Mouse (Mus musculus) liver, embryonic 14.5 days (tissue): ENCODE results near the gene Cdh23. TPM values are rescaled to one million over a fixed set of nuclear protein-coding genes. Genes with fewer than 3 reads are reported as not detected.

Source experiments
- ATAC-seq: fragments of 200-750 bp; cut with Nextera tagmentation; 2 replicates; pipeline ENCODE4 v1.8.0; 2017; ENCODE audit warnings: moderate number of reproducible peaks, mild to moderate bottlenecking, moderate library complexity; ENCODE audit not compliant: insufficient read depth
- DNase-seq, 3 experiments: peaks; one replicate each; pipeline ENCODE4 v3.0.0-alpha.2; 2012 to 2013; ENCODE audit warnings: low read depth in 3 of 3, low spot score in 3 of 3
- H3K27ac ChIP-seq: fragments of 300-500 bp; sonication (generic); 2 replicates; pipeline ENCODE4 v1.5.1; 2014; ENCODE audit warnings: moderate library complexity, mild to moderate bottlenecking, control low read depth, inconsistent platforms
- H3K27me3 ChIP-seq: fragments of 300-500 bp; sonication (generic); 2 replicates; pipeline ENCODE4 v1.6.1; 2014; ENCODE audit warnings: mild to moderate bottlenecking, low read length, moderate library complexity; ENCODE audit not compliant: control insufficient read depth, insufficient read depth
- H3K36me3 ChIP-seq: fragments of 300-500 bp; sonication (generic); replicated peaks from 2 replicates; pipeline ENCODE4 v1.6.1; 2014; ENCODE audit warnings: low read depth; ENCODE audit not compliant: control insufficient read depth, insufficient read depth
- H3K4me1 ChIP-seq, 2 experiments: fragments of 200-500 bp in 1 of 2; fragments of 300-500 bp in 1 of 2; sonication (generic) in 1 of 2; replicated peaks; 2 replicates each; pipeline ENCODE4 v1.6.1; 2012 to 2014; ENCODE audit warnings: antibody characterized with exemption in 1 of 2, inconsistent platforms in 1 of 2, low read length in 1 of 2; ENCODE audit not compliant: control insufficient read depth in 2 of 2, insufficient read depth in 2 of 2
- H3K4me2 ChIP-seq: fragments of 300-500 bp; sonication (generic); 2 replicates; pipeline ENCODE4 v1.6.1; 2014; ENCODE audit warnings: low read depth, mild to moderate bottlenecking, control low read depth, moderate library complexity
- H3K4me3 ChIP-seq, 2 experiments: fragments of 200-500 bp in 1 of 2; fragments of 300-500 bp in 1 of 2; sonication (generic) in 1 of 2; 2 replicates each; pipeline ENCODE4 v1.5.1; 2012 to 2014; ENCODE audit warnings: low read depth in 2 of 2, low read length in 2 of 2, mild to moderate bottlenecking in 2 of 2, control low read depth in 1 of 2, inconsistent platforms in 1 of 2, moderate library complexity in 1 of 2; ENCODE audit not compliant: insufficient read depth in 1 of 2
- H3K9ac ChIP-seq: fragments of 300-500 bp; sonication (generic); replicated peaks from 2 replicates; pipeline ENCODE4 v1.6.1; 2014; ENCODE audit warnings: mild to moderate bottlenecking, control low read depth, moderate library complexity
- H3K9me3 ChIP-seq: fragments of 300-500 bp; sonication (generic); 2 replicates; pipeline ENCODE4 v1.6.1; 2016; ENCODE audit warnings: low read length, mixed read lengths; ENCODE audit not compliant: control insufficient read depth
- CTCF ChIP-seq: IDR thresholded peaks from 2 replicates; pipeline ENCODE4 v1.5.1; 2016; ENCODE audit warnings: antibody characterized with exemption, low read depth, control low read depth
- EP300 ChIP-seq: IDR thresholded peaks from 2 replicates; pipeline ENCODE4 v1.6.1; 2016; ENCODE audit warnings: antibody characterized with exemption, low read depth
- WGBS: fragments of 180-500 bp; shearing (Covaris S2); extraction: QIAGEN DNeasy Blood & Tissue Kit; methylation state at CpG from one replicate; pipeline ENCODE4 v1.1.7; 2014; ENCODE audit not compliant: insufficient replicate concordance; 5-methylcytosine and 5-hydroxymethylcytosine counted together
- polyA plus RNA-seq, 2 experiments: library from polyadenylated mRNA; depleted of rRNA in 1 of 2; stranded (reverse) in 1 of 2; unstranded in 1 of 2; fragments of >200 nt; fragmentation: Nextera tagmentation in 1 of 2; extraction: Ambion mirVana in 1 of 2; gene quantifications; 2 replicates each; pipeline versions ENCODE4 v1.2.1 to v1.2.3; 2012 to 2014

Gene Cdh23
- polyA plus RNA-seq, 2 experiments = 0.02 TPM; not detected in 1

DNA sequence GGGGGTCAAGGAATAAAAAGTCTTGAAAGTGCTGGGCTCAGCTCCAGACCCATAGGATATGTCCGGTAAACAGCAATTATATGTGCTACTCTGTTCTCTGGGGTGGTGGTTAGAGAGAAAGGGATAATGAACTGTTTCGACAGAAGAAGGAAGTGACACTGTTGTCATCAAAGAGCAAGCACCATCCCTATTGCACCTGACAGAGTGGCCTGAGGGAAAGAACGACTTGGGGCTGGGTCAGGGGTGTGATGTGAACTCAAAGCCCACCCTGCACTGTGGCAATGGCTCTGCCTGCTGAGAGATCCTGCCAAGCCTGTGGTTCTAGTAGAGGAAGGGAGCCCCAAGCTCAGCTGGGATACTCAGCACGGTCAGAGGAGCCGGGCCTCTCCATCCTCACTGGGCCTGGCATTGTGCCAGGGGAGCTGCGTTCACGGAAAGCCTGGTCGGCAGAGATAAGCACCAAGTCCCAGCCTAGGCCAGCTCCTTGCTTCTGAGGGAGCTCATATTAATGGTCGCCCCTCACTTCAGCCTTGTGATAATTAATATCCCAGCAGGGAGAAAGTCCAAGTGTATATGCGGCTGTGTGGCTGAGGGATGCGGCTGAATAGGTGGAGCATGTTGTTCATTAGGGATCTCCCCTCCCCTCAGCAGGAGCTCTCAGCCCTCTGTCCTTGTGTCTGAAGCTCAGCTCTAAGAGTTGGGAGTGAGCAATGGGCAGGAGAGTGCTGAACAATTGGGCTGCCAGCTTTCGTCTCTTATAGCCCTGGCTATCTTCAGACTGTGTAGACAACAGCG lies 119.0 kb downstream of the Cdh23 start:
- DNase-seq (peak; percentile 65 to 69 (median 65)), ATAC-seq (peak; percentile 89)
- WGBS = 31% methylated on average over 13 of the region's 13 CpGs
- H3K4me1 ChIP-seq = peaks cover 13 to 20% of the 10 kb centered on the region in 2 experiments; a peak in 3 of 4 replicates
- no peaks in the 10 kb centered on the region for H3K27me3 ChIP-seq
- peak overlapping the region; percentile 23 for H3K4me2 ChIP-seq
- H3K36me3 ChIP-seq = no peaks in the 10 kb centered on the region
- TF ChIP-seq CTCF (no peak), EP300 (peak; percentile 75)
- no peak overlapping the region for H3K4me3 ChIP-seq
- no peak overlapping the region for H3K9ac ChIP-seq
- no peaks in the 10 kb centered on the region for H3K9me3 ChIP-seq
- peak overlapping the region; percentile 72 for H3K27ac ChIP-seq

- Histone ChIP-seq H3K27ac (no peak overlapping the region), H3K36me3 (no peaks in the 10 kb centered on the region), H3K4me3 (no peak overlapping the region), H3K27me3 (no peaks in the 10 kb centered on the region), H3K9me3 (no peaks in the 10 kb centered on the region), H3K9ac (no peak overlapping the region), H3K4me1 (peaks cover 13 to 20% of the 10 kb centered on the region in 2 experiments; a peak in 3 of 4 replicates), H3K4me2 (no peak overlapping the region)
- DNase-seq (no peak), ATAC-seq (no peak)
- WGBS = 67% methylated on average over 3 of the region's 3 CpGs
- no peak for TF ChIP-seq EP300
- no peak for TF ChIP-seq CTCF
Observed at GRCm38 (mm10) chr10:60574851-60575250, 121.4 kb downstream of the Cdh23 start.

DNA sequence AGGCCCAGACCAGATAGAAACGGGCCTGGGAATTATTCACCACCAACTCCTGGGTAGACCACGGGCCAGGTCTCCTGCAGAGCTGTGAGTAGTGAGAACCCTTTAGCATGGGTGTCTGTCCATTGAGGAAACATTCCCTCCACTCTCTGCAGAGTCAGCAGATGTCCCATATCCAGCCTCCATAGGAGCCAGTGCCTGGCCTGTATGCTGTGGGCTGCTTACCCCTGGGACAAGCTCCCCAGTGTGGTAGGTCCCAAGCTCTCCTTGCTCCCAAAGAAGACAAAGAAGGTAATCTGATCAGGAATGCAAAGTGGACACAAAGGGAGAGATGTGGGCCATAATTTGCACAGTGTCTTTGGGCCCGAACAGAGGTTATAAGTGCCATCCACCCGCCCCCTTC lies 124.8 kb downstream of the Cdh23 start:
- DNase-seq (no peak), ATAC-seq (no peak)
- TF ChIP-seq EP300 = no peak
- Histone ChIP-seq H3K27me3 (no peaks in the 10 kb centered on the region), H3K9ac (no peak overlapping the region), H3K9me3 (no peaks in the 10 kb centered on the region), H3K4me3 (no peak overlapping the region), H3K27ac (no peak overlapping the region), H3K4me1 (peaks cover 0 to 4% of the 10 kb centered on the region in 2 experiments; a peak in 1 of 4 replicates), H3K4me2 (no peak overlapping the region), H3K36me3 (no peaks in the 10 kb centered on the region)
- WGBS = 66% methylated on average over 4 of the region's 4 CpGs

DNA sequence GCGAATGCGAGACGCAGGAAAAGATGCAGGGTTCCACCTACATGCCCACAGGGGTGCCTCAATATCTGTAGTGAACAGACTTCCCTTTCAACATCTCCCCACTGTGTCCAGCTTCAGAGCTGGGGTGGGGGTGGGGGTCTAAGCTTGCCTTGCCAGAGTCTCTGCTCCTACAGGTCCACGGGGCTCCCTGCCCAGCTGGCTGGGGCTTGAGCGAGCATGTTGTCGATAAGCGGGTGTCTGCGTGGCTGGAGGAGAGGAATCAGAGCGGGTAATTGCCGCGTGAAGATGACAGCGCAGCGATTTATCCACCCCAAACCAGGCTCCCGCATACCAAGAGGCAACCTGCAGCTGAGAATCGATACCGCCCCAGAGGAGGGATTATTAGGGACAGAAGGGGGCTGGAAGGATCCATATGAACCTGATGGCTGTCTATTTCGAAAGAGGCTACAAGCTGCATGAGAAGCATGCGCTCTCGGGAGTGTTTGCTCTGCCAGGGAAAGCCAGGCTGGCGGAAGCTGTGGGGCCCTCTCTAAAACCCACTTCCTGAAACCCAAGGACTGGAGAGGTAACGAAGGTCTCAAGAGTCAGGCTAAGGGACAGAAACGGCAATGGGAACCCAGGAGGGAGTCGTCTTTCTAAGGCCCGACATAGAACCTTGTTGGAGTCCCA lies 129.8 kb downstream of the Cdh23 start:
- Histone ChIP-seq H3K9me3 (no peaks in the 10 kb centered on the region), H3K27ac (no peak overlapping the region), H3K27me3 (no peaks in the 10 kb centered on the region), H3K4me1 (peaks cover 0 to 4% of the 10 kb centered on the region in 2 experiments; a peak in 1 of 4 replicates), H3K36me3 (no peaks in the 10 kb centered on the region), H3K4me2 (peak overlapping the region; percentile 33), H3K4me3 (no peak overlapping the region), H3K9ac (no peak overlapping the region)
- 11% methylated on average over 24 of the region's 24 CpGs for WGBS
- DNase-seq (no peak), ATAC-seq (no peak)
- TF ChIP-seq EP300 = no peak
- TF ChIP-seq CTCF = no peak

GRCm38 (mm10) chr10:60564136-60564535 lies 132.2 kb downstream of the Cdh23 start:
- WGBS = 65% methylated on average over 6 of the region's 6 CpGs

More at GRCm38 (mm10) chr10:60564136-60564535, 132.2 kb downstream of the Cdh23 start:
- H3K27me3 ChIP-seq = no peaks in the 10 kb centered on the region
- no peaks in the 10 kb centered on the region for H3K9me3 ChIP-seq
- TF ChIP-seq EP300 = no peak
- no peak for TF ChIP-seq CTCF
- H3K27ac ChIP-seq = no peak overlapping the region
- H3K4me2 ChIP-seq = no peak overlapping the region
- ATAC-seq = no peak
- H3K9ac ChIP-seq = no peak overlapping the region
- peaks cover 0 to 4% of the 10 kb centered on the region in 2 experiments; a peak in 1 of 4 replicates for H3K4me1 ChIP-seq
- no peak for DNase-seq
- no peaks in the 10 kb centered on the region for H3K36me3 ChIP-seq
- H3K4me3 ChIP-seq = no peak overlapping the region
